Comparison of ENCODE assay signal across 25 mouse cellular contexts in genomic region chr19:21552801-21553200, GRCm38 (mm10).
"Had no signal": no experiment of that assay in that cellular context is flagged by ENCODE, and none has a peak within 500 bp of the region (broad histone marks: within the 10 kb centered on the region; RNA-seq: fewer than 3 reads in every experiment).

No protein-coding gene starts in this region.

- H3K36me3 ChIP-seq: heart, embryonic 10.5 days; heart, embryonic 12.5 days; hindbrain, embryonic 10.5 days; hindbrain, embryonic 13.5 days; hindbrain, embryonic 15.5 days; limb, embryonic 13.5 days; limb, embryonic 15.5 days; liver, embryonic 12.5 days had no signal

- ATAC-seq: hindbrain, postnatal 0 days; intestine, embryonic 16.5 days; liver, embryonic 12.5 days had no signal

- H3K4me1 ChIP-seq: heart, embryonic 10.5 days; heart, embryonic 12.5 days; hindbrain, embryonic 10.5 days; hindbrain, embryonic 13.5 days; hindbrain, embryonic 15.5 days; limb, embryonic 13.5 days; limb, embryonic 15.5 days; liver, embryonic 12.5 days had no signal

- H3K27me3 ChIP-seq: heart, embryonic 12.5 days; hindbrain, embryonic 13.5 days; hindbrain, embryonic 15.5 days; limb, embryonic 13.5 days; limb, embryonic 15.5 days; liver, embryonic 12.5 days had no signal

- H3K4me3 ChIP-seq: gastrocnemius, adult 2 months; heart, embryonic 10.5 days; heart, embryonic 12.5 days; hindbrain, embryonic 10.5 days; hindbrain, embryonic 13.5 days; hindbrain, embryonic 15.5 days; limb, embryonic 13.5 days; limb, embryonic 15.5 days; liver, embryonic 12.5 days had no signal

- H3K9ac ChIP-seq: heart, embryonic 12.5 days; hindbrain, embryonic 13.5 days; hindbrain, embryonic 15.5 days; limb, embryonic 13.5 days; limb, embryonic 15.5 days; liver, embryonic 12.5 days; liver, embryonic 14.5 days had no signal

- H3K4me2 ChIP-seq: heart, embryonic 12.5 days; hindbrain, embryonic 13.5 days; hindbrain, embryonic 15.5 days; limb, embryonic 13.5 days; limb, embryonic 15.5 days; liver, embryonic 12.5 days had no signal

- DNase-seq: gastrocnemius, adult 2 months; gastrocnemius, postnatal 10 days; gastrocnemius, postnatal 25 days; heart, adult 18-20 months; heart, postnatal 10 days; heart, postnatal 4 days; kidney, adult 11 months; kidney, adult 2 months; kidney, postnatal 14 days; kidney, postnatal 36 days; layer of hippocampus, adult 9-11 months; layer of hippocampus, postnatal 36 days; left cerebral cortex, postnatal 4 days had no signal

- H3K9me3 ChIP-seq: heart, embryonic 10.5 days; heart, embryonic 12.5 days; hindbrain, embryonic 10.5 days; hindbrain, embryonic 13.5 days; hindbrain, embryonic 15.5 days; limb, embryonic 13.5 days; limb, embryonic 15.5 days; liver, embryonic 12.5 days had no signal

- H3K27ac ChIP-seq: gastrocnemius, adult 2 months; heart, embryonic 10.5 days; hindbrain, embryonic 10.5 days; hindbrain, embryonic 13.5 days; hindbrain, embryonic 15.5 days; hindbrain, postnatal 0 days; kidney, postnatal 0 days; limb, embryonic 13.5 days; limb, embryonic 15.5 days; liver, embryonic 12.5 days; liver, embryonic 14.5 days had no signal
